Mouse (Mus musculus) CD4-positive, CD25-positive, alpha-beta regulatory T cell, adult 9 weeks (primary cell): Measurements from ENCODE around the gene Capn8. TPM values are rescaled to one million over a fixed set of nuclear protein-coding genes. Genes with fewer than 3 reads are reported as not detected.

ENCODE experiments used
- polyA plus RNA-seq: library from polyadenylated mRNA; unstranded; fragments of 100-300 nt; shearing (Covaris generic); gene quantifications from one replicate; pipeline ENCODE4 v1.2.1, GENCODE M21; 2017

The Capn8 gene
- polyA plus RNA-seq: not detected

DNA sequence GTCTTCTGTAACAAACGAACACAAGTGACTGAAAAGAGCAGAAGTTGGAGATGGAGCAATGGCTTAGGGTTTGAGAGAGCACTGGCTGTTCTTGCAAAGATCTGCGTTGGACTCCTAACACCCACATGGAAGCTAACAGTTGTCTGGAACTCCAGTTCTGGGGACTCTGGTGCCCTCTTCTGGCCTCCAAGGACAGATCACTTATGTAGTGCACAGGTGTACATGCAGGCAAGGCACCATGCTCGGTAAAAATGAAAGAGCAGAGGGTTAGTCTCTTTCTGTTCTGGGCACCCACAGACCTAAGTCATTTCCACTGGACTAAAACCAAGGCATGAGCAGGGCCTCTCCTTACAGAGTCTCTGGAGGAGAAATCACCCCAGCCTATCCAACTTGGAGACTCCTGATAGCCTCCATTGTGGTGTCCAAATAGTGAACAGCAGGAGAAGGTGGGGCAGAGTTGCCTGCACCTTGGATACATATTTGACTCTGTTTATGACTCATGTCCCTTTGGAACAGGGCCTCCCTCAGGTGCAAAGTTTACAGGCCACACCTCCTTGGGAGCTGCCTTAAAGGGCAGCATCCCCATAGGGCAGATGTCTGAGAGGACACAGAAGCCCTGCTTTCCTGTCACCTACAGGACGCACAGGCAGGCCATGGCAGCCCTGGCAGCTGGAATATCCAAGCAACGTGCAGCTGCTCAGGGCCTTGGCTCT, at the start of gene Capn8:
TSS of gene Capn8 (plus strand) at position 600 of the 713 bp plus-strand sequence.

DNA sequence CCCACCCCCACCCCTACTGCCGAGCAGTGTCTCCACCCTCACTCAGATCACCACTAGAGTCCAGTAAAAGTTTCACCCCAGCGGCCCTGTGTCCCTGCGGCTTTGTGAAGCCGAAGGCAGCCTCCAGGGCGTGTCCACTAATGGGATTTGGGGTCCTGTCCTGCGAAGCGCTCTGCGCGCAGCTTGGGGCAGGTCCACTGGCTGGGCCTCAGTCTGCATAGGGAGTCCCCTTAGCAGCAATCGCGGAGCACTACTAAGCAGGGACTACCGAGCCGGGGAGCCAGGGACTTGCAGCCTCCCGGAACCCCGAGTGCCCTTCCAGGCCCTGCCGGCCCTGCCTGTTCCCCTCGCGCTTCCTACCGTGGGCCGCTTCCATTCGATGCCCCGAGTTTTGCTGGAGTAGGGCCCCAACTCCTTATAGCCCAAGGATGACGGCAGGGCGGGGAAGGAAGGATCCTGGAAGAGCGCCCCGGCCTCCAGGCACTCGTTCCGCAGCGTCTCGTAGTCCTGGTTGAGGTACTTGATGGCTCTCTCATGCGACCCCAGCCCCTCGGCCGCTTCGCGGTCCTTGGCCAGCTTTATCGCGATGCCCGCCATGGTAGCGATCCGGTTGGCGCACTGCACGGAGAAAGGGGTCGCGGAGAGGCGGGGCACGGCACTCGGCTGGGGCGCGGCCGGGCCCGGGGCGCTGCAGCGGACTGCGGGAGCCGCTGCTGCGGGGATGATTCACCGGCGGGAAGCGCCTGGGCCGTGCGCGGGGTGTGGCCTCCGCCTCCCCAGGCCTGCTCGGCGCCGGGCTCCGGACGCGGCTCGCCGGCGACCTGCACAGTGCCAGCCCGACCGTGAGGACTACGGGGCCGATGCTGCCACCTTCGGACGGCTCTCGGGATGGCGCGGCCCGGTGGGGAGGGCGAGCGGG, 47.8 kb upstream of the Capn8 start, which contains the start of gene Capn2:
TSS of gene Capn2 (minus strand) at position 851 of the 919 bp plus-strand sequence.

Other genes starting within 250 kb of the Capn8 start
- 3.2 TPM for gene Fbxo28, start 223.4 kb upstream of the Capn8 start, polyA plus RNA-seq
- gene Trp53bp2, start 155.8 kb upstream of the Capn8 start, polyA plus RNA-seq: 7.6 TPM
- 31.5 TPM for gene Capn2, start 47.4 kb upstream of the Capn8 start, polyA plus RNA-seq
- not detected for gene Ccdc185, start 184.2 kb downstream of the Capn8 start, polyA plus RNA-seq
- 5.4 TPM for gene Susd4, start 198.9 kb downstream of the Capn8 start, polyA plus RNA-seq